Mouse (Mus musculus) G1E (cell line): ENCODE data around the gene Col4a2.

Experiments used
- CTCF ChIP-seq: IDR thresholded peaks from 2 replicates; pipeline ENCODE4 v1.5.1; 2012; ENCODE audit warnings: low read depth, low read length, inconsistent platforms, mixed read lengths
- GATA1 ChIP-seq: IDR thresholded peaks from 2 replicates; pipeline ENCODE4 v1.6.1; 2012; ENCODE audit warnings: borderline replicate concordance, low read length, inconsistent platforms, mixed read lengths
- POLR2AphosphoS5 ChIP-seq: IDR thresholded peaks from 2 replicates; pipeline ENCODE4 v1.6.1; 2012; ENCODE audit warnings: low read depth, low read length, inconsistent platforms; ENCODE audit not compliant: insufficient replicate concordance
- TAL1 ChIP-seq: conservative IDR thresholded peaks from 2 replicates; pipeline ENCODE4 v1.6.1; 2012; ENCODE audit warnings: low read depth, low read length, inconsistent platforms, mixed read lengths

DNA sequence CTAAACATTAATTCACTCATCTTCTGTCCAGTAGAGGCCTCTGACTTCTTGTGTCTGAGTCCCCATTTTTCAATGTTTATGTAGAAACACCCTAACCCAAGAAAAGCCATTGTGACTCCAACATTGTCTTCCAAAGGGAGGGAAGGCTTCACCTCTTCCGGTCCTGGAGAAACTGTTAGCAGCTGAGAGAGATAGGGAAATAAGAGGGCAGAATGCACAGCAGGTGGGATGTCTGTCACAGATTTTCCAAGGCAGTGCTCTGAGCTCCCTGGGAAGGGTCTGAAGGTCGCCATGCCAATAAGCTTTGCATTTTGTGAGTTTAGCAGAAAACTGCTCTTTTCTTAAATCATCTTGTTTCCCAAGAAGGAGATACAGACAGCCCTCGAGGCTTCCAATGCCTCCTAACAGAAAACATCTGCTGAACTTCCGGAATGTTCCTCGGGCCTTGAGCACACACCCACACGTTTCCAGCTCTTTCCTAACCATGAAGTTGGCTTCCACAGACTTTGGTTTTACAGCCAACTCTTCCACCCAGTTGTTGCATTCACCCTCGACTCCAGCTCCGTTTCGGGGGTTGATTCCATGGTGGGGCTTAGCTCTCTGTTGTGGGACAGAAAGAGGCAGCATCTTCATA is 72.8 kb downstream of the Col4a2 start:
- no peak for TF ChIP-seq CTCF
- TF ChIP-seq GATA1, result no peak
- TF ChIP-seq POLR2AphosphoS5, result no peak
- TF ChIP-seq TAL1, result no peak
